Mouse (Mus musculus): ENCODE results near the gene Lyg1.

- no peak for TF ChIP-seq POLR2A (IDR thresholded peaks at IDR 0.05; ENCODE audit: insufficient read depth, low read depth, low read length)
- no peak for TF ChIP-seq CTCF (IDR thresholded peaks at IDR 0.05)
- TF ChIP-seq EP300 (IDR thresholded peaks at IDR 0.05; ENCODE audit: insufficient read depth, low read depth, low read length) = no peak
Observed at GRCm38 (mm10) chr1:37987856-37988255, 30.3 kb upstream of the Lyg1 start.

Measured in heart, adult 2 months (tissue).